Mouse (Mus musculus) brain, embryonic 18.5 days (tissue): ENCODE results near the gene Ankrd34a.
A peak's percentile ranks its signal among the peaks of the same experiment; 100 is the strongest.

Experiments used
- DNase-seq: peaks from one replicate; pipeline ENCODE4 v3.0.0-alpha.2; 2012; ENCODE audit warnings: low read depth, low spot score

Gene Ankrd34a

DNA sequence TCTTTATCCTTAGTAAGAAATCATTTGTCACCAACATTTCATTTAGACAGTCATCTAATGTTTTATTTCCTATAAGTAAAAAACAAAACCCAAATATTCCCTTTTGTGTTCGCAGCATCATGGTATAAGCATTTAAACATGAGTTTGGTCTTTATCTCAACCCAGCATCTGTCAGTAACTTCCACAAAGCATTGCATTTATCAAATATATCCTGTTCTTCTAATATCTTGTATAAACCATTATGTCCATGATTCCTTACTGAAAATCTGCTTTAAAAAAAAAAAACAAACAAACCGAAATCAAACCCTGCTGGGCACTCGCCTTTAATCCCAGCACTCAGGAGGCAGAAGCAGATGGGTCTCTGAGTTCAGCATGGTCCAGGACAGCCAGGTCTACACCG, 10.2 kb downstream of the Ankrd34a start:
- DNase-seq = no peak

DNA sequence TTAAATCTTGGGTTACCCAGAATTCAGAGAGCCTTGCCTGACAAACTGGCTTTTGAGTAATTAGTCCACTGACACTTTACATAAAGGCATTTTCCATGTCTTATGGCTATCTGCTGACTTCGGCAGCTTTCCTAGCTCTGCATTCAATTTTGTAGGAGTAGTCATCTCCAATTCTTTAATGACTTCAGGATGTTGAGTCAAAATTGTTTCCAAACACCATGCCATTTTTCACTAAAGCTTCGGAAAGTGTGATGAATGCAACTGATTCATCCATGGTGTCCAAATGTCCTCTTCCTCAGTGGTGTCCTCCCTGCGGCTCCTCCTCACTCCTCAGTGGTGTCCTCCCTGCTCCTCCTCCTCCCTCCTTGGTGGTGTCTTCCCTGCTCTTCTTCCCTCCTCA, 21.5 kb downstream of the Ankrd34a start:
- no peak for DNase-seq

DNA sequence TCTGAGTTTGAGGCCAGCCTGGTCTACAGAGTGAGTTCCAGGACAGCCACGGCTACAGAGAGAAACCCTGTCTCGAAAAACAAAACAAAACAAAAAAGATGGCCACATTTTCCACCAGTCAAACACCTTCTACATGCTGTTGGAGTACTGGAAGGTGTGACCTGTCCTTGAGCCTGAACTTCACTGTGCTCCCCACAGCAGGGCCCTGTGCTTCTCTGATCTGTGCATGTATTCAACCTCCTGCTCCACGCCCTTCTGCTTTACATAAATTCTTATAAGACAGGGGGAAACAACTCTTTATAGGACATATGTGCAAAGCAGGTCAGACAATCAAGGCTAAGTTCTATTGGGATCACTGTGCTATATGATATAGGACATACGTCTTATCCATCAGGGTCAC, 26.8 kb downstream of the Ankrd34a start:
- DNase-seq = no peak

DNA sequence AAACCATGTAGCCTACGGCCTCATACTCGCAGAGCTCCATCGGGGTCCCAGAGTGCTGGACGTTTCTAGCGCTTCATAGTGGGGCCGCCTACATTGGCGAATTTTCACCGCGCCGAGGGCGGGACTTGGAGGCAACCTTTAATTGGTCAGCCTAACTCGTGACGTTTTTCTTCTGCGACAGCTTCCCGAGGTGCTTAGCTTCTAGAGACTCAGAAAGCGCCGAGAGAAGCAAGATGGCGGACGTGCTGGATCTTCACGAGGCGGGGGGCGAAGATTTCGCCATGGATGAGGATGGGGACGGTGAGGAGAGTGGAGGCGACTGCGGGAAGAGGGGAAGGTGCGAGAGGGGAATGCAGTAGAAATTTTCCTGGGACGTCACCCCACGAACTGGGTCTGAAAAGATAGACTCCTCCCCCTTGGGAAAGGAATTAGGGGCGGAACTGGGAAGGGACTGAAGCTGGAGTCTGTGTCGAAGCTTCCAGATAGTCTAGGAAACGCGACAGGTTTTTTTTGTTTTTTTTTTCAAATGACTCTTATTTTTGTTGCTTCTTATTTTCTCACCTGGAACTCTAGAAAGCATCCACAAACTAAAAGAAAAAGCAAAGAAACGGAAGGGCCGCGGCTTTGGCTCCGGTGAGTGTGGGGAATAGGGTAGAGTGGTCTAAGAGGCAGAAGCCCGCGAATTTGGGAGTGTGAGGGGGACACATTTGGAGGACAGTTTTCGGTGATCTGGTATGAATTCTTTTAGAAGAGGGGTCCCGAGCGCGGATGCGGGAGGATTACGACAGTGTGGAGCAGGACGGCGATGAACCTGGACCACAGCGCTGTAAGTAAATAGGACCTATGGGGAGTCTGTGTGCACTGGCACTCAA, 33.5 kb downstream of the Ankrd34a start, which contains the start of gene Rbm8a:
Rbm8a (plus strand) TSS at position 205 of the 872 bp plus-strand sequence.
- DNase-seq = peak; percentile 98

DNA sequence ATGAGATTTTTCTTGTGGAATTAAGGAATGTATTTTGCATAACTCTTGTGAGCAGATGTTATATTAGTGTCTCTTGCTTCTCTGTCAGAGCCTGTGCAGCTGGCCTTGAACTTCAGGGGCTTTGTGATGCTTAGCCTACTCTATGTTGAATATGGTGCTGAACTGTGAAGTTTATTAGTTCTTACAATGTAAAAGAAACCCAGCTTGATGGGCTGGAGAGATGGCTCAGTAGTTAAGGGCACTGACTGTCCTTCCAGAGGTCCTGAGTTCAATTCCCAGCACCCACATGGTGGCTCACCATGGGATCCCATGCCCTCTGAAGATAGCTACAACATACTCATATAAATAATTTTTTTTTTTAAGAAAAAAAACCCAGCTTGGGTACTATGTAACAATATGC, 35.6 kb downstream of the Ankrd34a start:
- no peak for DNase-seq

DNA sequence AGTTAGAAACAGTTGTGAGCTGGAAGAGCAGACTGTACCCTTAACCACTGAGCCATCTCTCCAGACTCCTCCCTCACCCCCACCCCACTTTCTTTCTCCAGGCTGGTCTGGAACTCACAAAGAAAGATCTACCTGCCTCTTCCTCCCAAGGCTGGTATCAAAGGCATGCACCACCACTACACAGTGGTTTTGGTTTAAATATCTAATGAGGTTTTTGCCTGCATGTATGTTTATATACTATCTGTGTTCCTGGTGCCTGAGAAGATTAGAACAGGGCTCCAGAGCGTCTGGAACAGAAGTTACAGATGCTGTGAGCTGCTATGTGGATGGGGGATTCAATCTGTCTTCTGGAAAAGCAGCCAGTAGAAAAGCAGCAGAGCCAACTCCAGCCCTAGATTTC, 37.6 kb downstream of the Ankrd34a start:
- no peak for DNase-seq

DNA sequence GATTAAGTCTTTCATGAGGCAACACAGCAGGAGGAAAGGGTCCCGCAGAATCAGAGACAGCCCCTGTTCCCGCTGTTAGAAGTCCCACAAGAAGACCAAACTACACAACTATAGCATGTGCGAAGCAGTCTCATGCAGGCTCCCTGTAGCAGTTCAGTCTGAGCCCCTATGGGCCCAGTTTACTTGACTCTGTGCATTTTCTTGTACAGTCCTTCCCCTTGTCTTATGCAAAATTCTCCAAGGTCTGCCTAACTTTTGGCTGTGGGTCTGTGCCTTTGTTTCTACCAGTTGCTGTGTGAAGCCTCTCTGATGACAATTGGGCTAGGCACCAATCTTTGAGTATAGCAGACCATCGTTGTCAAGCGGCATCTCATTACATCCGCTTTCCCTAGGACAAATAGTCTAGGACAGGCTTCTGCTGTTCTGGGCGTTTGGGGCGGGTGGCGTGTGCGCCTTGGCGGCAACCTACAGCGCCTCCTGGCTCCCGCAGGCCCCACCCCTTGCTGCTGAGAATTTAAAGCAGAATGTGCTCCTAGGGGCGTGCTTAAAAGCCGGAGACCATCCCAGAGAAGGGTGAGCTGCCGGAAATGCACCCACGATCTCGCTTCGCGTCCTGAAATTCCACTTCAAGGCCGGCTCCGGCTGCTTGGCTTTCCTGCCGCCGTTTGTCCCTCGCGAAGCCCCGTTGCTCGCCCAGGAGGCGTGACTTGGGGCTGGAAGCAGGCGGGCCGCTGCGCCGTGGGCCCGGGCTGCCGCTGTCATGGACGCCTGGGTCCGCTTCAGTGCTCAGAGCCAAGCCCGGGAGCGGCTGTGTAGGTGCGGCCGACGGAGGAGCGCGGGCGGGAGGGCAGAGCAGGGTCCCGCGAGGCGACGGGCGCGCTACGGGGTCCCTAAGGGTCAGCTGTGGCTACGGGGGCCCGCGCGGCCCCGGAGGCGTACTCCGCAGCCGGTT, 38.8 kb downstream of the Ankrd34a start, which contains the start of the genes Pex11b and Gm42957:
Pex11b (plus strand) TSS at position 449 of the 952 bp plus-strand sequence.
Gm42957 (plus strand) TSS at position 547 of the 952 bp plus-strand sequence.
- DNase-seq = peak; percentile 70

DNA sequence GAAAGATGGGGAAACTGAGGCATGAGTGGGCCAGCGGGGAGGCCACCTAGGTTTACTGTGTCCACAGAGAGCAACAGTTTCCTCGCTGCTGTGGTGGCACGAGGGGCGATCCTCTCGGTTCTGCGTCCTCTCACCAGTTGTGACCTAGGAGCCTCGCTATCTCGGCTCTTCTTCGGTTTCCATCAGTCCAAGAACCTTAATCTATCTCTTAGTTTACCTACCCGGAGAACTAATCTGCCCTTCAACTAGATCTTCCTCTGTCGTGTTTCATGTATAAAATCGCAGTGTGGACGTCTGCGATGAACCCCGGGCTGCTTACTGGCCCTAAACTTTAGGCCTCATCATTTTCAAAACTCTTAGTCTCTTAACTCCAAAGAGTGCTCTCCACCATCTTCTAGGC, 39.5 kb downstream of the Ankrd34a start:
- DNase-seq = no peak

DNA sequence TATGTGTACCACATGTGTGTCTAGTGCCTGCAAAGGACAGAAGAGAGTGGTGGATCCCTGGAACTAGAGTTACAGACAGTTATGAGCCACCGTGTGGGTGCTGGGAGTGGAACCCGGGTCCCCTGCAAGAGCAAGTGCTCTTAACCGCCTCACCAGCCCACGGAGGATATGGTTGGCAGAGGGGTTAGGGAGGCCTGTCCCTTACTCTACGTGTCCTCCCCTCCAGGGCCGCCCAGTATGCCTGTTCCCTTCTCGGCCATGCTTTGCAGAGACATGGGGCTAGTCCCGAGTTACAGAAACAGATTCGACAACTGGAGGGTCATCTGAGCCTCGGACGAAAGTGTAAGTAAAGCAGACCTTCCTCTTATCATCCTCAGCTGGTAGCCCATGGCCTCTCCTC, 40.0 kb downstream of the Ankrd34a start:
- no peak for DNase-seq

DNA sequence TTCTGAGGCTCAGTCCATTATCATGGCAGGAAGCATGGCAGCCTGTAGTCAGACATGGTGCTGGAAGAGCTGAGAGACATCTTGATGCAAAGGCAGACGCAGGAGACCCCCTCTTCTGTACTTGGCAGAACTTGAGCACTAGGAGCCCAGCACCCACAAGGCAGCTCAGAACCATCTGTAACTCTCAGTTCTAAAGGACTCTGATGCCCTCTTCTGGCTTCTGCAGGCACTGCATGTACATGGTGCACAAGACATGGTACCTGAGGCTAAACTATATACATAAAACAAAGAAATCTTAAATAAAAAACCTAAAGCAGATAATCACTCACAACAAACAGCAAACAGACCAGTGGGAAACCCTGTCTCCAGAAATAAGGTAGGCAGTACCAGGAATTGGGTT, 42.8 kb downstream of the Ankrd34a start:
- DNase-seq = no peak

DNA sequence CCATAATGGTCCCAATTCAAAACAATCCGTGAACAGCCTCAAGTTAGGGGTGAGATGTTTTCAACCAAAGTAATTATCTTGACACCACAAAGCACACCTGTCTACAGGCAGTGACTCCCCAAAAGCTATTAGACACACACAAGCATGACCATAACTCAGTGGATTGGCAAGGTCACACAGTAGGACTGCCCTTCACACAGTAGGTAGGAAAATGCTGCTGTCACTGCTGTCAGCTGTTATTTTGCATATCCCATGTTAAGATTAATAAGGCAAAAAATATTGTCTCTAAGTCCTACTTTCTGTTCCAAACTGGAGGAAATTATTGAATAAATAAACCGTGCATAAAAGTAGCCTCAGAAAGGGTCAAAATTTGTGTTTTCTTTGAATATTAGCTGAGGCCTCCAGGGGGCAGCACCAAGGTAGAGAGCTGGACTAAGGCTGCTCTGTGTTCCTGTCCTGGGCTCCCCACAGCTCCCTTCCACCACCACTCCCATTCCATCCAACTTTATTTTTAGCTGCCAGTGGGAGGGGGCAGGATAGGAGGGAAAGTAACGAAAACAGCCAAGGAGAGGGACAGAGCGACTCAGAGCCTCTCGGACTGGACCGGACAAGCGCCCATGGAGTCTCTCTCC, 48.7 kb downstream of the Ankrd34a start, which contains the start of gene Itga10:
Itga10 (plus strand) TSS at position 567 of the 632 bp plus-strand sequence.
- DNase-seq = no peak

DNA sequence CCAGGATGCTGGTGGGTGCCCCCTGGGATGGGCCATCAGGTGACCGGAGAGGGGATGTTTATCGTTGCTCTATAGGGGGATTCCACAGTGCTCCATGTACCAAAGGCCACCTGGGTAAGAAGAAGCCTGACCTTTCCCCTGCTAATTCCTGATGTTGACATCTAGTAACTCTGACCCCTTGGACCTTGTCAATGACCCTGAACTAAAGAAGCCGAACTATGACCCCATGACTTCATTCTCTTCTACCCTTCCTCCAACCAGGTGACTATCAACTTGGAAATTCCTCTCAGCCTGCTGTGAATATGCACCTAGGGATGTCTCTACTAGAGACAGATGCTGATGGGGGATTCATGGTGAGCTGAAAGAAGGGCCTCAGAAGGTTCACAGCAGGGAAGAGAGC, 50.9 kb downstream of the Ankrd34a start:
- DNase-seq = no peak
